Comparison of ENCODE assay signal across 25 mouse cellular contexts in genomic region chr8:10743241-10743640, GRCm38 (mm10).
"Had no signal": no experiment of that assay in that cellular context is flagged by ENCODE, and none has a peak within 500 bp of the region (broad histone marks: within the 10 kb centered on the region; RNA-seq: fewer than 3 reads in every experiment).

No protein-coding gene starts in this region.

- H3K27ac ChIP-seq: limb, embryonic 12.5 days; limb, embryonic 15.5 days; liver, embryonic 14.5 days; macrophage; midbrain, embryonic 10.5 days; midbrain, embryonic 13.5 days; neural tube, embryonic 13.5 days; stomach, postnatal 0 days had no signal

- H3K4me1 ChIP-seq: limb, embryonic 15.5 days had no signal

- H3K4me2 ChIP-seq: limb, embryonic 12.5 days; limb, embryonic 15.5 days; liver, embryonic 11.5 days; lung, embryonic 14.5 days; midbrain, embryonic 13.5 days; neural tube, embryonic 13.5 days had no signal

- ATAC-seq: liver, postnatal 0 days; lung, postnatal 0 days; midbrain, embryonic 13.5 days; midbrain, embryonic 16.5 days had no signal

- H3K27me3 ChIP-seq: limb, embryonic 12.5 days; limb, embryonic 15.5 days; midbrain, embryonic 13.5 days; neural tube, embryonic 13.5 days had no signal

- H3K9me3 ChIP-seq: limb, embryonic 15.5 days; midbrain, embryonic 13.5 days had no signal

- DNase-seq: kidney, adult 18-20 months; kidney, adult 9 months; kidney, postnatal 14 days; kidney, postnatal 4 days; liver, postnatal 0 days; lung, embryonic 14.5 days; retina, postnatal 1 day; right cerebral cortex, postnatal 14 days; right cerebral cortex, postnatal 4 days; thymus, adult 2 months; thymus, postnatal 14 days; thymus, postnatal 4 days had no signal

- H3K36me3 ChIP-seq: limb, embryonic 12.5 days; limb, embryonic 15.5 days; midbrain, embryonic 10.5 days; midbrain, embryonic 13.5 days; neural tube, embryonic 13.5 days had no signal

- H3K9ac ChIP-seq: limb, embryonic 12.5 days; limb, embryonic 15.5 days; liver, embryonic 14.5 days; liver, postnatal 0 days; lung, embryonic 14.5 days; midbrain, embryonic 13.5 days; neural tube, embryonic 13.5 days had no signal

- H3K4me3 ChIP-seq: limb, embryonic 12.5 days; limb, embryonic 15.5 days; megakaryocyte, embryonic 14.5 days; midbrain, embryonic 10.5 days; midbrain, embryonic 13.5 days; myocyte; neural tube, embryonic 13.5 days had no signal
